Mouse (Mus musculus) ES-CJ7 (cell line): Measurements from ENCODE around the gene Bcl7c.
"Not testable (repeated sequence)": the region's sequence is repeated elsewhere in the genome, so short reads cannot be mapped to it uniquely, and the experiment has no call there.

Experiments
- DNase-seq: peaks from one replicate; pipeline ENCODE4 v3.0.0; 2011; ENCODE audit warnings: low read depth, low spot score

Bcl7c gene

GRCm38 (mm10) chr7:127716992-127717391 lies 8.3 kb upstream of the Bcl7c start:
- peak; percentile 26 for DNase-seq

DNA sequence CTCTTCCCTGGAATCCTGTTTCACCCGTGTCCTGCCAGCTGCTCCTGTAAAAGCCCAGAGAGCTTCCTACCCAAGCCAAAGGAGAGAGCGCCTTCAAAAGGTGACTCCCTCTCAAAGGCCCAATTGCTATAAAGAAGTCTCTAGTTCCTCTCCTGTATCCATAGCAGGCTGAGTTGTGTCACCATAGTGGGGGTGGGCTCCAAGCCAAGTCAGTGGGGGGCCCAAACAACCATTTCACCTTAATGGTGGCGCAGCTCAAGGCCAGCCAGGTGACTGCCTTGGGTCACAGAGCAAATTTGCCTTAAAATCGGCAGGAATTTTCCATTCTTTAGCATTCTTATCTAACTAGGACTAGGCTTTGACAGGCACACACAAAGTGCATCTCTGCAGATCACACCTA lies 6.1 kb upstream of the Bcl7c start:
- DNase-seq, result no peak

GRCm38 (mm10) chr7:127712461-127713385 lies 4.0 kb upstream of the Bcl7c start, which contains the start of gene Ctf1:
Ctf1 (plus strand) TSS chr7:127712736.
- DNase-seq, result peak; percentile 90

DNA sequence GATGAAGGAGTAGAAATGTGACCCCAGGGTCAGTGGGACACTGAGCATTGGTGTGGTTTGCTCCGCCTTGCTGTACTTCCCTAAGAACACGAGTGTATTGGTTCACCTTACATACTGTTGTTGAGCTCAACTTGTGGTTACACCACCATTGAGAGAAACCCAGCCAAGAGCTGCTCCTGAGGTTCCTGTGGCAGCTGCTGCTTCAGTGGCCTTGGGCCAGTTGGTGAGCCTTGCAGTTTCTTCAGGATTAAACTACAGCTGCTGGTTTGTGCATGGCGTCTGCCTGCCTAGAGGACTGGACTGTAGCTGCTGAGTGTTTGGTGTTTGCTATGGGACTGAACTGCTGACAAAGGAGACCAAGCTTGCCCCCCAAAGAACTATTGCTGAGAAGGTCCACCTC lies 2.7 kb upstream of the Bcl7c start:
- no peak for DNase-seq

DNA sequence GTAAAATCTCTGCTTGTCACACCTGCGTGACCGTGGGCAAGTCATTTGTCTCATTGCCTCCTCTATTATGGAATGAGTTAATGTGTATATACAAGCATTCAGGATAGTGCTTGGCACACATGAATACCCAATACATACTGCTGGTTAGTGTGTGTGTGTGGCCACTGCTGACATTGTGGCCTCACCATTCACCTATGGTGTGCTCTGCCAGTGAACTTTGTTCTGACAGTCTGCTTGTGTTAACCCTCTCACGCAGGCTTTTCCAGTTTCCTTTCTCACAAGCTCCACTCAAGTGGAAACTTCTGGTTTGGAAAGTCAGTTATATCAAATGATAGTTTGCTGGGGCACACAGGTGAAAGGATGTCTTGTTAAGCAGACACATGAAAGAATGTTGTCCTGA lies 2.3 kb upstream of the Bcl7c start:
- no peak for DNase-seq

- DNase-seq, result no peak
Measured at GRCm38 (mm10) chr7:127709261-127709979, 687 bp upstream of the Bcl7c start.

DNA sequence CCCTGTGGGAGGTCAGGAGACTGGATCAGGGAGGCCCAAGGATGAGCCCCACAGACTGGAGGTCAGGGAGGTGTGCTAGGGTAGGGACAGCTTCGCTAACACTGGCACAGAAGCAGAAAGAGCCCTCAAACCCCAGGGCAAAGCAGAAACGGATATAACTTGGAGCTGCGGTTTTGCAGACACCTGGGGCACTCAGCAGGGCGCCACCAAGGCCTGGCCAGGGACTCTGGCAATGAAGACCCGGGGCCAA lies 851 bp downstream of the Bcl7c start:
- DNase-seq, result no peak

DNA sequence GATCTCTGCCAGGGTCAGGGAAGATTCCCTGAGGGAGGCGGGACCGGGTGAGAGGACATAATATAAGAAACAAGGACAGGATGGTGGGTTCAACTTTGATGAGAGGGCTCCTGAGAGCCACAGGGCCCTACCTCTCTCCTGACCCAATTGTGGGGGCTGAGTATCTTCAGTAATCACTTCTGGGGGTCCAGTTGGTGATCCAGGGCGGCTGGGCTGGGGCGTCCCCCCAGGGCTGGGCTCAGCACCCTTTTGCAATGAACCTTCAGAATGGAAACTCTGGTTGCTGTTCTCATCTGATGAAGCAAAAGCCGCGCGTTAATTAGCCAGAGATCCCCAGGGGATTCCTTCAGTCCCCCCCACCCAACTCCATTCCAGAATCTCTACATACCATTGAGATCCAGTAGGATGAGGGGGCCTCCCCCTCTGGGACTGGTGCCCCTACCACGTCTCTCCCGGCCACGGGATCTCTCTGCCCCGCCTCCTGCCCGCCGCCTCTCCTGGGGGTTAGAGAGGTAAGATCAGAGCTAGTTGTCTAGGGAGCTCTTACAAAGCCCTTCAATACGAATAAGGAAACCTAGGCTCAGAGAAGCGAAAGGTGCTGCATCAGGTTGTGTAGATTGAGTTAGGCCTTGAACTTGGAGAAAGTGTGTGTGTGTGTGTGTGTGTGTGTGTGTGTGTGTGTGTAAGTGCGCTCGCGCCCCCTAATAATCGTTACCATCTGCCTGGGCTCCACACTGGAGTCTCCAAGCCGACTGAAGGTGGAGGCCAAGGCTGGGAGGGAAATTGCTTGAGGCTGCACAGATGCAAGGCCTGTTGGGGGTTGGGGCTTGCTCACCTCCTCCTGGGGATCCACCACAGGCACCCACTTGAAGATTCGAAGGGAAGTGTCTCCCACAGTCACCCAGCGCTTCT lies 1.4 kb downstream of the Bcl7c start:
- peak; percentile 27 for DNase-seq

GRCm38 (mm10) chr7:127705706-127706105 lies 3.0 kb downstream of the Bcl7c start:
- no peak for DNase-seq

DNA sequence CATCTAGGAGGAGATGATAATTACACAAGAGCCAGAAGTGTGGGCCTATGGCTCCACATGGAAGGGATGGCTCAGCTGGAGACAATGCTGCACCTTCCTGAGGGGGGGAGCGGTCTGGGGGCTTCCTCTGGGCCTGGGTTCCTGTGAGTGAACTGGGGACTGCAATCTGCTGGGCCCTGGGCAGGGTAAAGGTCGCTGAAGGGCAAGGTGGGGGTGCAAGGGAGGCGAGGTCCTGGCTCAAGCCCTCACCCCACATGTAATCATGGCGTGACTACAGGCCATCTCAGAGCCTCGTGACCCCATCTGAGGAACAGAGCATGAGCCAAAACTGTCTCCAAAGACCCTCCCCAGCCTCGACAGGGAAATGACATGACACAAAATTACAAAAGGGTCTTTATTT lies 4.1 kb downstream of the Bcl7c start:
- no peak for DNase-seq

GRCm38 (mm10) chr7:127703561-127704178 lies 5.1 kb downstream of the Bcl7c start:
- DNase-seq, result no peak

DNA sequence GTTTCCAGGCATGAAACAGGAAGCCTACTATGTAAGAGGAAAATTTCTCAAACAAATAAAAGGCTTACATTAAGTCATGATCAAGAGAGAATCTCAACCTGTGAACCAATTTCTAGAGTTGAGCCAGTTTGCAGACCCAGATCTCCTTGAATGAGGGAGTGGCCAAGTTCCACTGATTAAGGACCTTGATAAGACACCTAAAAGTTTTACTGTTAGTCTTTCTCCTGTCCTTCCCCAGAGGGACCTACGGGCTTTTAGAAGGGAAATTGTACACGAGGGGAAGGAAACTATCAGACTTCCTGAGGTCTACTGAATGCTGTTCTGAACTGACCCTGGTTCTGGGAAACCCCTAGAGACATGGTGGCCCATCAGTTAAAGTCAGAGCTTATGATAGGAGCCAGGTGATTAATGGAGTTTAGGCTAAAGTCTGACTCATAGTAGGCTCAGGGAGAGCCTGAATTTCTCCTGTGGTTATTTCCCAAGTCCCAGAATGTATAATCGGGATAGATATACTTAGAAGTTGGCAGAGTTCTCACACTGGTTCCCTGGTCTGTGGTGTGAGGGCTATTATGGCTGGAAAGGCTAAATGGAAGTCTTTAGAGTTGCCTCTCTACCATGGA lies 7.9 kb downstream of the Bcl7c start:
- no peak for DNase-seq

DNA sequence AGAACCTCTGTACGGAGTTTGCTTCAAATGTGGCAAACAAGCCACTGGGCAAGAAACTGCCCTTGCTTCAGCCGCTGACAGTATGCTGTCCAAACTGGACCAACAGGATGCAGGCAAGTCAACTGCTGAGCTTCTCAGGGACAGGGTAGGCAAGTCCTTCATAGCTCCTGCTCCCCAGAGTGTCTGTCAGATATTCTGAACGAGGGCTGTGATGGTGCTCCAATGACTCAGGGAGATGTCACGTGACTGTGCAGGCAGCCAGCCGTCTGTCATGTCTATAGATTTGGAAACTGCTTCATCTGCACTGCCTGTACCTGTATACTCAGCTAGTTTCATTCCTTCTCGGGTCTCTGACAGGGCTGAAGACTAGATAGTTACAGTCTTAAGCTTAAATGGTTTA lies 9.7 kb downstream of the Bcl7c start:
- DNase-seq, result no peak

GRCm38 (mm10) chr7:127693730-127694129 lies 15.0 kb downstream of the Bcl7c start:
- not testable (repeated sequence) for DNase-seq

- DNase-seq, result peak; percentile 48
Measured at GRCm38 (mm10) chr7:127693290-127693689, 15.4 kb downstream of the Bcl7c start.

- DNase-seq, result peak; percentile 92
Measured at GRCm38 (mm10) chr7:127691221-127691989, 17.3 kb downstream of the Bcl7c start.

- DNase-seq, result no peak
Measured at GRCm38 (mm10) chr7:127689626-127690280, 19.0 kb downstream of the Bcl7c start.

DNA sequence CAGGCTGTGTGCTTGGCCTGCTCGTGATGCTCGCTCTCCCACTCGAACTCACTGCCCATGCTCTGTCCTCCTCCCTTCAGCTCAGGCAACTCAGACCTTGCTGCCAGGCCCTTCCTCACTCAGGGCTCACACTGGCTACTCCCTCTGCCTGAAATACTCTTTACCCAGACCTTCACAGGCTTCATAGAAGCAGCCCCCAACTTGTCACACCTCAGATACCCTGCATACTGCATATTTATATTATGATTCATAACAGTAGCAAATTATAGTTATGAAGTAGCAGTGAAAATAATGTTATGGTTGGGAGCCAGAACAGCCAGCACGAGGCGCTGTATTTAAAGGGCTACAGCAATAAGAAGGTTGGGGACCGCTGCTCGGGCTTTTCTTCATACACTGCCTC lies 19.8 kb downstream of the Bcl7c start:
- DNase-seq, result no peak

DNA sequence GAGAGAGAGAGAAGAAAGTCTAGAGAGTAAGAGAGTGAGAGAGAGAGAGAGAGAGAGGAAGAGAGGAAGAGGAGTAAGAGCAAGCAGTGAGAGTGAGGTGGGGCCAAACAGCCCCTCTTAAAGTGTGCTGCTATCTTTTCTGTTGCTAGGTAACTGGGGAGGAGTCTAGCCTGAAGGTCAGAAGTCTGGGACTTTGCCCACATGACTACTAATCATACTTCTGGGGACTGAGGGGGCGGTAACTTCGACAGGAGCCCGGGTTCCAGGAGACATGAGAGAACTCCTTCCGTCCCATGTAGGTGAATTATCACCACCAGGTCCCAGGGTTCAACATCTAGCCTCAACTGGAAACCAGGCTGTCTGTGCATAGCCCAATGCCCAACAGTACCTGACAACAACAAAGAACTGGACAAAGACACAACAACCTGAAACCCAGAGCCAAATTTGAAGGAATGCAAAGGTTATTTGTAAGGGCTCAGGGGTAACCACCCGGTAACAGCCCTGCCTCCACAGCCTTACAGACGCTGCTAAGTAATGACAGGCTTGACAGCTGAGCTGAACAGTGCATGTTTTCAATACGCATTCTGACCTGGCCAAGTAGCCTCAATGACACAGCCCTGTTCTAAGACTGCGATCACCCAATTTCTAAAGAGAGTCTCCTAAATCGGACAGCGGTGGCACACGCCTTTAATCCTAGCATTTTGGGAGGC lies 21.8 kb downstream of the Bcl7c start:
- no peak for DNase-seq
